Mouse (Mus musculus): Measurements from ENCODE around the gene Prox1. TPM values are rescaled to one million over a fixed set of nuclear protein-coding genes. Genes with fewer than 3 reads are reported as not detected.

Gene Prox1
- total RNA-seq, 2 experiments from 2014 or later: 25.6 to 31.7 TPM

GRCm38 (mm10) chr1:190143593-190143992 is 26.9 kb downstream of the Prox1 start:
- DNase-seq: no peak

DNA sequence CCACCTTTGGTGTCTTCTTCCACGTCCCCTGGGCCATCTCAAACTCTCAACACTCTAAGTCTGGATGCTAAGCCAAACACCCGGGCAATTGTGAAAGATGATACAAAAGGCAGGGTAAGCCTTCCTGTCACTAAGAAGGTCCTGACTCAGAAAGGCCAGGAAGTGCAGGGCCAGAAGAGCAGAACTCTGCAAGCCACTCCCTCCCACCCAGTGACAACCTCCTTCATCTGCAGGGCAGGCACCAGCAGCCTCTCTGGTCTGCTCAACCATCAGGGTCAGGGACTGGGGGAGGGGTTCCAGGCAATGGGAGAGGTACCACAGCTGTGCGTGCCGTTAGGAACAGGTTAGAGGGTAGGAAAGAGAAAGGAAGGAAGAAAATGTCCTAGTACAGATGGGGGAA is 27.9 kb downstream of the Prox1 start:
- no peak for DNase-seq

- no peak for DNase-seq
Observed at GRCm38 (mm10) chr1:190140519-190140918, 30.0 kb downstream of the Prox1 start.

GRCm38 (mm10) chr1:190139711-190140405 is 30.7 kb downstream of the Prox1 start:
- no peak for DNase-seq

GRCm38 (mm10) chr1:190137943-190138342 is 32.6 kb downstream of the Prox1 start:
- DNase-seq: peak; percentile 33

GRCm38 (mm10) chr1:190132897-190133296 is 37.6 kb downstream of the Prox1 start:
- no peak for DNase-seq

DNA sequence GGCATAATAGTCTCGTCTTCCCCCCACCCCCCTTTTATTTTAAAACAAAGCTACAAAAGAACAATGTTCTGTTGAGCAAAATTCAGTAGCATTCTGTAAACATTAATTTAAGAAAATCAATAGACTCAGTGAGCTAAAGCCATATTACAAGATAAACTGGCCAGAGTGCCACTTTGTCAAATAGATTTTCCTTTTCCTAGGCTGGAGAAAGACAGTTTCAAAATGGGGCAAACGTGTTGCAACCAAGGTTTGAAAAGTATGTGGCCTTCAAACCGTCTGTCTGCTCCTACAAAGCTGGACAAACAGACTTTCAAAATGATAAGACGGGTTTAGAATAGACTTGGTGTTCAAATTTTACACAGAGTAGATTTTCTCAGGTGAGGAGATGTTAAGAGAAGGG is 39.6 kb downstream of the Prox1 start:
- no peak for DNase-seq

DNA sequence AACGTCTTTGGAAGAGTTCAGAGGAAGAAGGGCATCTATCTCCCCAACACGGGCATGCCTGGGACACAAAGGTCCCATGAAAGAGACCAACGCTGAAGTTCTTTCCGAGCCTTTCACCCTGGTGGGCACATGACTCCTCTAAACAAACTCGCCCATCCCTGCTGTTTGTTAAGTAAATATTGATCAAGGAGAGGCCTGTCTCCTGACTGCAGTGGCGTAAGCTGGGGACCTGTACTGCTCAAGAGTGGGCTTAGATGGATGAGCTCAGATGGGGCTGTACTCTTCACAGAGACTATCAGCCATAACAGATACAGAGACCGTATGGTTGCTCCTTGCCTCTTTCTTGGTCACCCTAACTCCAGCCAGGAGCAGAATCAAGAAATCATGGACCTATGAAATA is 41.0 kb downstream of the Prox1 start:
- no peak for DNase-seq

GRCm38 (mm10) chr1:190128674-190129322 is 41.7 kb downstream of the Prox1 start:
- DNase-seq: no peak

DNA sequence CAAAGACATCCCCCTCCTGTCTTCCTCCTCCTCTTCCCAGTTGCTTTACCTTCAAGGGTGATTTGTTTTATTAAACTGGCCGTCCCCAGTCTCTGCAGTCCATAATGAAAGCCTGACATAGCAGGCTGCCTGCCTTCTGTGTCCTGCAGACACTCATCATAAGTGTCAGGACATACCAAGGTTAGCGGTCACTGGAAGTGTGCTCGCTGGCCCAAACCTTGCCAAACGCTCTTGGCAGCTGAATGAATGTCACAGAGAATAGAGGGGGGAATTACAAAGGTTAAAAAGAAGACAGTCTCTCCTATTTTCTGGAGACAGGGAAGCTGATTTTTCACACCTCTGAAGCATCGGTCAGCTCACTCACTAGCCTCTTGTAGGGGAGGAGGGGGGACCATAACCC is 42.6 kb downstream of the Prox1 start:
- DNase-seq: peak; percentile 73

DNA sequence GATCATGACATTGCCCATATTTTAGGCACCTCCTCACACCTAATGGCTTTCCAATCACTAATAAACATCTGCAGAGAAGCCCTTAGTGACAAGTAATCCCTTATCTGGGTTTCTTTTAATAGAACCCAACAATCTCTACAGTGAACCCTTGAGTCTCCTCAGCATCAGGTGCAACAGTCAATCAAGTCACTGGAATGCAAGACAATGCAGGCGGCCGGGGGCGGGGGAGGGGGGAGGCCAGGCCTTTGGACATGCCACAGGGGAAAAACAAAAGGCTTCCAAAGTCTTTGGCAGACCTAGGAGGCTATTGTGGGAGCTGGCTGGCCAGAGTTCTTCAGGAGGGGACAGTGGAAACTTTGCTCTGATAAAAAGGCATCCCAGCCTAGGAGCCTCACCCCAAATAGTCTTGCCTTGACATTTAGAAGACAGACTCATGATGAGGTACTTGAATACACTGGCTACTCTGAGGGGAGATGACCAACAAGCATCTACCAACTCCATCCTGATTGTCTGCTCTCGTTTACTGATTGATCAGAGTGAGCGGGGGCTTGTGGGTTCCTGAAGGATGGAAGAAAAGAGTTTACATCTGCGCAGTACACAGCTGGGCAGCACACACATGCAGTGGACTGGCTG is 43.2 kb downstream of the Prox1 start:
- DNase-seq: peak; percentile 29

DNA sequence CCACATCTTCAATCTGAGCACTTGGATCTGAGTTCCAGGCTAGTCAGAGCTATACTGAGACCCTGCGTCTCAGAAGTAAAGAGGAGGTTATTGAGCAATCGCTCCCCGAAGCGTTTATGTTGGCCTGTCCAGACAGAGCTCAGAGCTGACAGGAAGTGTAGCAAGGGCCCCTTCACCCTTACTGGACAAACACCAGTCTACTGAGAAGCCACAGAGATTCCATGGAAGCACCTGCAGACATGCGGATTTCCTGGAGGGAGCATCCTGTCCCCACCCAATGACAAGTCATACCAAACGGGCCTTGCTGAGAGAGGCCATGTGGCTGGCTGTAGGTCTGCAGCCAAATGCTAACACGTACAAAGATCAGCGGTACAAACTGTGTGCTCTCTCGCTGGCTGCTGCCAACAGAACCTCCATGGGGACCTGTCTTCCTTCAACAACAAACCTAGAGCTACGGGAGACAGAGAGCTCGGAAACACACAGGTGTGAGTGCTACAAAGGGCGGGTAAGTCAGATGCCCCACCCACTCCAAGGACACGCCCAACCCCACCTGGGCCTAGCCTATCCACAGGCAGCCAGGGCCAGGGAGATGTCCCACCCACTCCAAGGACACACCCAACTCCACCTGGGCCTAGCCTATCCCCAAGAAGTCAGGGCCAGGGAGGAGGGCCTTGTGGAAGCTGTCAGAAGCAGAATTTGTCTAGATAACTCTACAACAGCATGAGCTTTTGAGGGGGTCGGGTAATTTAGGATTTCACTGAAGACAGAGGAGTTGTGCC is 45.4 kb downstream of the Prox1 start:
- peak; percentile 20 for DNase-seq

GRCm38 (mm10) chr1:190123404-190123803 is 47.1 kb downstream of the Prox1 start:
- no peak for DNase-seq

DNA sequence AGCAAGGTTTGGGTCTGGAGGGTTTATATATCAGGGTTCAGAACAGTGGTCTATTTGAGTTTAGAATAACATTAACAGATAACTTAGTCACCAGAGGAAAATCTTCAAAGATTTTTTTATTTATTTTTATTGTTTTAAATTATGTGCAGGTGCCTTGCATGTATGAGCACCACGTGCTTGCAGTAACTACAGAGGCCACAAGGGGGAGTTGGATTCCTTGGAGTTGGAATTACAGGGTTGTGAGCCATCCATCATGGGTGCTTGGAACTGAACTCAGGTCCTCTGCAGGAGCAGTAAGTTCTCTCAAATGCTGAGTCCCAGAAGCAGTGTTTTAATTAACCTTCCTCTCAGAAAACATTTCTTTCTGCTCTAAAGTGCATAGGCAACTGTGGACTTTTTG is 54.5 kb downstream of the Prox1 start:
- no peak for DNase-seq

DNA sequence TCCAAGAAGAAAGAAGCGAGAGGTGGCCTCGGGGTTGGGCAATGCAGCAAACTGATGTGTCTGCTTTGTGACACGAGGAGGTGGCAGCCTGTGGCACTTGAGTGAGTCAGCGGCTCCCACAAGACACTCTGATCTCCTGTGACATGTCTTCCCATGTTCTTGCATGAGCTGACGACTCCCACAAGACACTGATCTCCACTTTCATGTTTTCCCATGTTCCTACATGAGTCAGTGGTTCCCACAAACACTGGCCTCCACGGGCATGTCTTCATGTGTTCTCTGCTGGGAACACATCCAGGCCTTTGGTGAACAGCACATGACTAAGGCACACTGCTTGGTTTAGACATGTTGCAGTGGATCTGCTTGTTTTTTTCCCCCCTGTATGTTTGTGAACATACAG is 58.8 kb downstream of the Prox1 start:
- no peak for DNase-seq

DNA sequence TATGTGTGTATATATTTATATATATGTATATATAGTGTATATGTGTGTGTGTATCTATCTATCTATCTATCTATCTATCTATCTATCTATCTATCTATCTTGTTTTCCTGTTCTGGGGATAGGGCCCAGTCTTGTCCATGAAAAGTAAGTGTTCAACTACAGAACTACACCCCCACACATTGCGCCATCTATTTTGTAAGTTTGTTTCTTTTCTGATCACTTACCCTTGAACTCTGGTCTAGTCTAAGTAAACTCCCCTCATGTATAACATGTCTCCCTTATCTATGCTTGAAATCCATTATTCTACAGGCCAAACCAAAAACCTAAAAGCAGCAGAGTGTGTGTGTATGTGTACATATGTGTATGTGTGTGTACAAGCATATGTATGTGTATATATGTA is 62.9 kb downstream of the Prox1 start:
- DNase-seq: no peak

DNA sequence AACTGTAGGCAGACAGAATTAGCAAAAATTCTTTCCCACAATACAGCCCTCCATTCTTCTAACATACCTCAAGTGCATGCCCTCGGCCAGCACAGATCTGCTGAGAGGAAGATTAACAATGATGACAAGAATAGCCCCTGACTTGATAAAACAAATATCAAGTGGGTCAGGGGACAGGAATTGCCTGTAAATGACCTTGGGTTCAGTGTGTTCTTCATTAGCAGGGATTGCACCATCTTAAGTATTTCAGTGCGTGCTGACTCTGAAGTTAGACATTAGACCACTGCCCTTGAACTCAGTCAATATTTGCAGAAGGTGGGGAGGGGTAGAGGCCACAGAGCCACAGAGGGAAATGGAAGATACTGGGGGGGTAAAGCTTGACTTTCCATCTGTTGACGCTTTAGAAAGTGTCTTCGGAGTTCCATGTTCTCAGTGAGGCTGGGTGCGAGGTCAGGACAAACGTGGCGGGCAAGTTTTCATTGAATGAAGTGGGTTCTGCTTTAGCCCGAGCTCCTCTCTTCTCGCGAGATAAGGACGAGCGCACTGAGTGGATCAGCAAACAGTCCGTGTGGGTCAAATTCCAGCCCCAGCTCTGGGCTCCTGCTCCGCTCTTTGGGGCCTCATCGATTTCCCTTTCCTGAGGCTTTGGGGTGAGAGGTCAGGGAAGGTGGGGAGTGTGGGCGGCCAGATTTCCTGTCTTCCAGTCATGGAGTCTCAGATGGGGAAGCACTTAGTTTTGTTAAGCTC is 63.7 kb downstream of the Prox1 start:
- DNase-seq: peak; percentile 17

DNA sequence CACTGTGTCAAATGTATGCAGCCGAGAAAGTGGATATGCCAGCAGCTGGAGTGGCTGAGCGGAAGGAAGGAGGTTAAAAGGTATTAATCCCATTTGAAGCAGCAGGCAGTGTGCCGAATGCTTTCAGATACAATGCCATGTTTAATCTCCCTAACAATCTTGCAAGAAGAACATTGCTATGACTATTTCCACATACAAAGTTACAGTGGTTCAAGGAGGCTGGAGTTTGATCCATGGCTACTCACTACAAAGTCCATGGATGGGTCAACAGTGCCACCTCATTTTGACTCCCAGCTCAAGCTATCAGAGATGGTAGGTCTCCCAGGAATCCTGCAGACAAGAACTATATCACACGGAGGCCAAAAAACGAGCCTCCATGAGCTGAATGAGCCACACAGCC is 64.5 kb downstream of the Prox1 start:
- DNase-seq: no peak

DNA sequence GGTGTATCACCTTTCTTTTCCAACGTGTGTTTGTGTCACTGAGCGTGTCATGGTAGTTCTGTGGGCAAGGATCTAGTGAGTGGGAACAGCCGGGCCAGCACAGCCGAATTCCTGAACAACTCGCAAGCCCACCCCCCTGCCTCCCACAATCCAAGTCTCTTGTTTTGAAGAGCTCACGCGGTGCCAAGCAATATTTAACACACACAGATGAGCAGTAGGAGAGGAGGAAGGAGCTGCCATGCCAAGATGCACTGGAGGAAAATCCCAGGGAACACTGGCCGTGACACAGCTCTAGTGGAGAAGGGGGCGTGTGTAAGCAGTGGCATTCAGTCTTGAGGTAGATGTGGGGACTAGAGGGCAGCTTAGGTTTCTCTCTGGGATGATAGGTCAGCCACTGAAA is 77.2 kb downstream of the Prox1 start:
- DNase-seq: no peak

DNA sequence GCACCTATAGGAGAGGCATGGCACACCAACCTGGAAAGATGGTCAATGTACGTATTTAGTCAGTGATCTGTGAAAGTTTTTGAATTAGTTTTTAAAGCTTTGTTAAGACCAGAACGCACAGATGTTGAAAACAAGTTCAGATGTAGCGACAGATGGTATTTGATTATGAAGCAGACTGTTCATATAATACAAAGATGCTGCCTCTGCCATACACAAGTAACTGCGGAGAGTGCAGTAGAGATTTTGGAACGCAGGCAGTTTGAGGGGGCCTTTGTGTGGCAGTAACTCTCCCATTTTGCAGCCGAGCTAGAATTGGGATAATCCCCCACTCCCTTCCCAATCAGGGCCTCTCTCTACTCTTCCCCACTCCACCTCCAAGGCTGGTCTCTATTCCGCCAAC is 78.4 kb downstream of the Prox1 start:
- no peak for DNase-seq

- DNase-seq: no peak
Observed at GRCm38 (mm10) chr1:190088929-190089328, 81.6 kb downstream of the Prox1 start.

DNA sequence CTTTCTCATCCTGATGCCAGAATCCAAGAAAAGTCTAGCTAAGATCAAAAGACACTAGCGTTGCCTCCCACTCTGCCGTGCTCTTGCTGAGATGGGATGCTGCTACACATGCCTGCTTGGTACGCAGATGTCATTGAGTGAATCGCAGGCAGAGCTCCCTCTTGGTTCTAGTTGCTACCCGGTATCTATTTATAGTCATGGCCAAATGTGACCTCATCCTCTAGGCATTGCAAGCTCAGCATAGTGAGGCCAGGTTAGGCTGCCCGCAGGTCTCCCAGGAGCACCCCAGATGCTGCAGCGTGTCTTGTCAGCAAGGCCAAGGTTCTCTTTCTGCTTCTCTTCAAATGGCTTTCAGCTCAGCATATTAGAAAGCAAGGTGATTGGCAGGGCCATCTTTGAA is 84.8 kb downstream of the Prox1 start:
- DNase-seq: peak; percentile 15
